Mouse (Mus musculus): ENCODE results near the gene Mest. TPM values are rescaled to one million over a fixed set of nuclear protein-coding genes. Genes with fewer than 3 reads are reported as not detected.

Mest gene
- total RNA-seq, 2 experiments from 2014 or later: 115 to 130 TPM

GRCm38 (mm10) chr6:30736372-30736762 is 13.0 kb downstream of the Mest start:
- intact Hi-C loops (cut with DNase I): no loop called here
- no peak for DNase-seq (ENCODE audit: low spot score in 2 of 2)

- DNase-seq (ENCODE audit: low spot score in 2 of 2): peak; percentile 77
- intact Hi-C loops (cut with DNase I): loop anchor here (1.0 kb wide), 1 partner anchor 334 kb away; no protein-coding TSS in a partner anchor
These were observed 13.7 kb downstream of the Mest start for GRCm38 (mm10) chr6:30736864-30737547.

- intact Hi-C loops (cut with DNase I): loop anchor here (1.0 kb wide), 1 partner anchor 335 kb away; no protein-coding TSS in a partner anchor
- peak; percentile 59 to 80 for DNase-seq (ENCODE audit: low spot score in 2 of 2)
These were observed 14.5 kb downstream of the Mest start for GRCm38 (mm10) chr6:30737548-30738463.

GRCm38 (mm10) chr6:30738464-30739006 is 15.2 kb downstream of the Mest start:
- intact Hi-C loops (cut with DNase I): no loop called here
- DNase-seq (ENCODE audit: low spot score in 2 of 2): peak in 1 of 2 experiments; percentile 18

GRCm38 (mm10) chr6:30739177-30739747 is 15.9 kb downstream of the Mest start:
- peak; percentile 30 to 45 for DNase-seq (ENCODE audit: low spot score in 2 of 2)
- intact Hi-C loops (cut with DNase I): no loop called here

GRCm38 (mm10) chr6:30744846-30745245 is 21.5 kb downstream of the Mest start:
- intact Hi-C loops (cut with DNase I): no loop called here
- DNase-seq (ENCODE audit: low spot score in 2 of 2): no peak

- intact Hi-C loops (cut with DNase I): no loop called here
- DNase-seq (ENCODE audit: low spot score in 2 of 2): no peak
These were observed 22.2 kb downstream of the Mest start for GRCm38 (mm10) chr6:30745591-30745990.

- DNase-seq (ENCODE audit: low spot score in 2 of 2): no peak
- intact Hi-C loops (cut with DNase I): no loop called here
These were observed 24.4 kb downstream of the Mest start for GRCm38 (mm10) chr6:30747631-30748357.

- DNase-seq (ENCODE audit: low spot score in 2 of 2): peak; percentile 18 to 27
These were observed 25.1 kb downstream of the Mest start for GRCm38 (mm10) chr6:30748358-30748910.

GRCm38 (mm10) chr6:30749042-30749689 is 25.8 kb downstream of the Mest start:
- no peak for DNase-seq (ENCODE audit: low spot score in 2 of 2)

More at GRCm38 (mm10) chr6:30748358-30748910, 25.1 kb downstream of the Mest start:
- intact Hi-C loops (cut with DNase I): no loop called here

GRCm38 (mm10) chr6:30749892-30750291 is 26.5 kb downstream of the Mest start:
- intact Hi-C loops (cut with DNase I): no loop called here
- no peak for DNase-seq (ENCODE audit: low spot score in 2 of 2)

More at GRCm38 (mm10) chr6:30749042-30749689, 25.8 kb downstream of the Mest start:
- intact Hi-C loops (cut with DNase I): no loop called here

GRCm38 (mm10) chr6:30750482-30750881 is 27.1 kb downstream of the Mest start:
- intact Hi-C loops (cut with DNase I): no loop called here

GRCm38 (mm10) chr6:30751209-30751608 is 27.9 kb downstream of the Mest start:
- intact Hi-C loops (cut with DNase I): no loop called here

More at GRCm38 (mm10) chr6:30750482-30750881, 27.1 kb downstream of the Mest start:
- no peak for DNase-seq (ENCODE audit: low spot score in 2 of 2)

More at GRCm38 (mm10) chr6:30751209-30751608, 27.9 kb downstream of the Mest start:
- DNase-seq (ENCODE audit: low spot score in 2 of 2): no peak

Small RNA genes within 50 kb of the gene (microRNA-seq; reads per million reads assigned to microRNA genes)
- 3,456 to 5,671 reads per million in 2 experiments for gene Mir335

Other genes with a start within 250 kb of the Mest start
- 10 to 100 TPM; 16.1 to 16.4 TPM for gene Tmem209, start 213.8 kb upstream of the Mest start, total RNA-seq (2021)
- gene Ssmem1, start 213.7 kb upstream of the Mest start, total RNA-seq (2021): 1 to 10 TPM in 1 of 2 experiments, under 1 TPM in 1; 0.25 to 1.3 TPM
- 1 to 10 TPM; 2.1 to 3.3 TPM for gene Cpa2, start 182.0 kb upstream of the Mest start, total RNA-seq (2021)
- gene Cpa4, start 155.2 kb upstream of the Mest start, total RNA-seq (2021): under 1 TPM; 0.15 to 0.19 TPM
- gene Cpa5, start 112.5 kb upstream of the Mest start, total RNA-seq (2021): not detected
- gene Cpa1, start 84.3 kb upstream of the Mest start, total RNA-seq (2021): not detected
- 1 to 10 TPM; 7.2 to 7.4 TPM for gene Cep41, start 29.8 kb upstream of the Mest start, total RNA-seq (2021)
- gene Copg2, start 173.2 kb downstream of the Mest start, total RNA-seq (2021): 10 to 100 TPM; 53.3 to 54.3 TPM
- gene Tsga13, start 192.0 kb downstream of the Mest start, total RNA-seq (2021): under 1 TPM in 1 of 2 experiments, not detected in 1; 0.30 TPM
- 1 to 10 TPM in 1 of 2 experiments, under 1 TPM in 1; 0.83 to 1.0 TPM for gene Klf14, start 235.5 kb downstream of the Mest start, total RNA-seq (2021)

Data from left cerebral cortex, postnatal 14 days (tissue).